Comparison of ENCODE assay signal across 8 mouse cellular contexts in genomic region chr8:70598283-70598682, GRCm38 (mm10). TPM values are rescaled to one million over a fixed set of nuclear protein-coding genes. Genes with fewer than 3 reads are reported as not detected.
A peak's percentile ranks its signal among the peaks of the same experiment; 100 is the strongest.
DNase-seq lines count a peak whose midpoint lies in the region; ATAC-seq and TF ChIP-seq lines count a peak whose summit lies in the region.

No protein-coding gene starts in this region.

- peaks cover 26% of the 10 kb centered on the region for H3K36me3 ChIP-seq in limb, embryonic 14.5 days (ENCODE audit: control insufficient read depth, insufficient read depth, low read length)
- peaks cover 6% of the 10 kb centered on the region; the same call in 1 of the 2 replicates for H3K36me3 ChIP-seq in midbrain, embryonic 16.5 days (ENCODE audit: control insufficient read depth, insufficient read depth, low read length)

- H3K4me3 ChIP-seq in limb, embryonic 14.5 days (replicated peaks; ENCODE audit: low read length) = peak overlapping the region; percentile 46
- H3K4me3 ChIP-seq in midbrain, embryonic 16.5 days (ENCODE audit: low read depth, low read length) = peak overlapping the region; percentile 39

- 3% methylated on average over 19 of the region's 29 CpGs for WGBS in limb, embryonic 14.5 days
- WGBS in midbrain, embryonic 16.5 days = 2% methylated on average over 29 of the region's 29 CpGs

- H3K9me3 ChIP-seq in limb, embryonic 14.5 days (ENCODE audit: control insufficient read depth, low read length) = no peaks in the 10 kb centered on the region
- H3K9me3 ChIP-seq in midbrain, embryonic 16.5 days (replicated peaks; ENCODE audit: control insufficient read depth, low read length, poor library complexity, severe bottlenecking) = no peaks in the 10 kb centered on the region

- no peaks in the 10 kb centered on the region for H3K27me3 ChIP-seq in limb, embryonic 14.5 days (ENCODE audit: control insufficient read depth, insufficient read depth, low read length)
- no peaks in the 10 kb centered on the region; the same call in 1 of the 2 replicates for H3K27me3 ChIP-seq in midbrain, embryonic 16.5 days (ENCODE audit: control insufficient read depth, insufficient read depth, low read depth, low read length)

- H3K4me2 ChIP-seq in limb, embryonic 14.5 days (replicated peaks; ENCODE audit: low read depth, low read length, severe bottlenecking) = peak overlapping the region; percentile 86
- H3K4me2 ChIP-seq in midbrain, embryonic 16.5 days (ENCODE audit: low read length) = peak overlapping the region; percentile 66

- no peak for TF ChIP-seq POLR2A in limb, embryonic 14.5 days (IDR thresholded peaks at IDR 0.05; ENCODE audit: borderline replicate concordance, extremely low read depth, insufficient read depth, insufficient read length)

- H3K27ac ChIP-seq in limb, embryonic 14.5 days (replicated peaks; ENCODE audit: low read depth, low read length) = peak overlapping the region; percentile 43; the same call in 1 of the 2 replicates
- H3K27ac ChIP-seq in midbrain, embryonic 16.5 days (ENCODE audit: low read length) = peak overlapping the region; percentile 25; the same call in 1 of the 2 replicates

- DNase-seq in adrenal gland, postnatal 36 days = peak; percentile 90 to 93
- peak; percentile 89 for DNase-seq in embryo, embryonic 9.5 days (ENCODE audit: extremely low spot score)
- peak; percentile 59 to 78 for DNase-seq in gastrocnemius, postnatal 4 days (ENCODE audit: low spot score in 2 of 2)
- DNase-seq in kidney, adult 8-10 months = peak; percentile 81 to 89
- DNase-seq in limb, embryonic 14.5 days (ENCODE audit: low spot score) = peak; percentile 67
- DNase-seq in testis, postnatal 10 days (ENCODE audit: low spot score) = peak; percentile 92

- ATAC-seq in limb, embryonic 14.5 days (ENCODE audit: low FRiP score, low read depth) = peak; percentile 17; the same call in 1 of the 2 replicates
- ATAC-seq in midbrain, embryonic 16.5 days = peak; percentile 15; the same call in 1 of the 2 replicates
- ATAC-seq in erythroblast, adult 5-6 weeks (replicated peaks; ENCODE audit: low FRiP score, poor library complexity, severe bottlenecking) = no peak

- peaks cover 44% of the 10 kb centered on the region for H3K4me1 ChIP-seq in limb, embryonic 14.5 days (ENCODE audit: control insufficient read depth, insufficient read depth, low read length)
- H3K4me1 ChIP-seq in midbrain, embryonic 16.5 days (ENCODE audit: control insufficient read depth, insufficient read depth, low read length) = peaks cover 46% of the 10 kb centered on the region

- peak overlapping the region; percentile 76 for H3K9ac ChIP-seq in limb, embryonic 14.5 days (ENCODE audit: low read depth, low read length, severe bottlenecking)
- H3K9ac ChIP-seq in midbrain, embryonic 16.5 days (ENCODE audit: low read depth, low read length) = peak overlapping the region; percentile 69

RNA-seq across cellular contexts. Expression of gene Isyna1, which starts 4.1 kb away (rescaled TPM):
- total RNA-seq in adrenal gland, postnatal 36 days (2021) = 100 to 1,000 TPM in 1 of 2 experiments, 10 to 100 TPM in 1; 98.7 to 260 TPM
- 10 to 100 TPM; 22.8 to 31.3 TPM for total RNA-seq in gastrocnemius, postnatal 4 days (2021)
- 213 and 279 TPM in 2 replicates for polyA plus RNA-seq in limb, embryonic 14.5 days (2012; rRNA removed)
- 94.4 and 103 TPM in 2 replicates for polyA plus RNA-seq in limb, embryonic 14.5 days (2014; fragmentation: Nextera tagmentation; extraction: Ambion mirVana)
- 155 and 171 TPM in 2 replicates for polyA plus RNA-seq in midbrain, embryonic 16.5 days (2015; fragmentation: Nextera tagmentation; extraction: Ambion mirVana)
- 3.8 and 6.1 TPM in 2 replicates for total RNA-seq in erythroblast, adult 5-6 weeks (2015; ENCODE audit: low replicate concordance)
- total RNA-seq in erythroblast, adult 5-6 weeks (2017; ENCODE audit: low replicate concordance) = 1.4 and 7.7 TPM in 2 replicates

RNA-seq across cellular contexts. Expression of gene Ssbp4, which starts 10.4 kb away (rescaled TPM):
- total RNA-seq in adrenal gland, postnatal 36 days (2021) = 100 to 1,000 TPM in 1 of 2 experiments, 10 to 100 TPM in 1; 89.7 to 103 TPM
- 10 to 100 TPM; 49.6 to 60.7 TPM for total RNA-seq in gastrocnemius, postnatal 4 days (2021)
- polyA plus RNA-seq in limb, embryonic 14.5 days (2012; rRNA removed) = 163 and 236 TPM in 2 replicates
- 151 and 171 TPM in 2 replicates for polyA plus RNA-seq in limb, embryonic 14.5 days (2014; fragmentation: Nextera tagmentation; extraction: Ambion mirVana)
- polyA plus RNA-seq in midbrain, embryonic 16.5 days (2015; fragmentation: Nextera tagmentation; extraction: Ambion mirVana) = 151 and 173 TPM in 2 replicates
- 6.3 and 10.9 TPM in 2 replicates for total RNA-seq in erythroblast, adult 5-6 weeks (2015; ENCODE audit: low replicate concordance)
- 6.3 and 13.8 TPM in 2 replicates for total RNA-seq in erythroblast, adult 5-6 weeks (2017; ENCODE audit: low replicate concordance)

RNA-seq across cellular contexts. Expression of gene Lrrc25, which starts 17.7 kb away (rescaled TPM):
- total RNA-seq in adrenal gland, postnatal 36 days (2021) = 1 to 10 TPM; 2.1 to 2.6 TPM
- 1 to 10 TPM; 2.5 to 3.2 TPM for total RNA-seq in gastrocnemius, postnatal 4 days (2021)
- 3.5 and 4.5 TPM in 2 replicates for polyA plus RNA-seq in limb, embryonic 14.5 days (2012; rRNA removed)
- 2.5 and 3.2 TPM in 2 replicates for polyA plus RNA-seq in limb, embryonic 14.5 days (2014; fragmentation: Nextera tagmentation; extraction: Ambion mirVana)
- 0.64 and 0.97 TPM in 2 replicates for polyA plus RNA-seq in midbrain, embryonic 16.5 days (2015; fragmentation: Nextera tagmentation; extraction: Ambion mirVana)
- 5.4 and 9.0 TPM in 2 replicates for total RNA-seq in erythroblast, adult 5-6 weeks (2015; ENCODE audit: low replicate concordance)
- 0.98 and 2.3 TPM in 2 replicates for total RNA-seq in erythroblast, adult 5-6 weeks (2017; ENCODE audit: low replicate concordance)

RNA-seq across cellular contexts. Expression of gene Gdf15, which starts 34.0 kb away (rescaled TPM):
- 1 to 10 TPM; 5.0 to 6.0 TPM for total RNA-seq in adrenal gland, postnatal 36 days (2021)
- total RNA-seq in gastrocnemius, postnatal 4 days (2021) = under 1 TPM; 0.32 to 0.39 TPM
- 0.15 and 0.47 TPM in 2 replicates for polyA plus RNA-seq in limb, embryonic 14.5 days (2012; rRNA removed)
- 0.18 TPM in 1 of 2 replicates, not detected in the other for polyA plus RNA-seq in limb, embryonic 14.5 days (2014; fragmentation: Nextera tagmentation; extraction: Ambion mirVana)
- polyA plus RNA-seq in midbrain, embryonic 16.5 days (2015; fragmentation: Nextera tagmentation; extraction: Ambion mirVana) = 0.35 and 0.39 TPM in 2 replicates
- not detected in 2 replicates for total RNA-seq in erythroblast, adult 5-6 weeks (2015; ENCODE audit: low replicate concordance)
- total RNA-seq in erythroblast, adult 5-6 weeks (2017; ENCODE audit: low replicate concordance) = 0.60 TPM in 1 of 2 replicates, not detected in the other

RNA-seq across cellular contexts. Expression of gene Ell, which starts 59.0 kb away (rescaled TPM):
- 10 to 100 TPM; 22.3 to 25.3 TPM for total RNA-seq in adrenal gland, postnatal 36 days (2021)
- 10 to 100 TPM; 16.1 to 18.2 TPM for total RNA-seq in gastrocnemius, postnatal 4 days (2021)
- polyA plus RNA-seq in limb, embryonic 14.5 days (2012; rRNA removed) = 30.3 and 35.3 TPM in 2 replicates
- polyA plus RNA-seq in limb, embryonic 14.5 days (2014; fragmentation: Nextera tagmentation; extraction: Ambion mirVana) = 20.2 and 22.4 TPM in 2 replicates
- polyA plus RNA-seq in midbrain, embryonic 16.5 days (2015; fragmentation: Nextera tagmentation; extraction: Ambion mirVana) = 16.7 and 19.2 TPM in 2 replicates
- total RNA-seq in erythroblast, adult 5-6 weeks (2015; ENCODE audit: low replicate concordance) = 2.5 and 5.2 TPM in 2 replicates
- 4.0 and 4.7 TPM in 2 replicates for total RNA-seq in erythroblast, adult 5-6 weeks (2017; ENCODE audit: low replicate concordance)
